ENCODE assay signal across 8 mouse cellular contexts in the genomic region with DNA sequence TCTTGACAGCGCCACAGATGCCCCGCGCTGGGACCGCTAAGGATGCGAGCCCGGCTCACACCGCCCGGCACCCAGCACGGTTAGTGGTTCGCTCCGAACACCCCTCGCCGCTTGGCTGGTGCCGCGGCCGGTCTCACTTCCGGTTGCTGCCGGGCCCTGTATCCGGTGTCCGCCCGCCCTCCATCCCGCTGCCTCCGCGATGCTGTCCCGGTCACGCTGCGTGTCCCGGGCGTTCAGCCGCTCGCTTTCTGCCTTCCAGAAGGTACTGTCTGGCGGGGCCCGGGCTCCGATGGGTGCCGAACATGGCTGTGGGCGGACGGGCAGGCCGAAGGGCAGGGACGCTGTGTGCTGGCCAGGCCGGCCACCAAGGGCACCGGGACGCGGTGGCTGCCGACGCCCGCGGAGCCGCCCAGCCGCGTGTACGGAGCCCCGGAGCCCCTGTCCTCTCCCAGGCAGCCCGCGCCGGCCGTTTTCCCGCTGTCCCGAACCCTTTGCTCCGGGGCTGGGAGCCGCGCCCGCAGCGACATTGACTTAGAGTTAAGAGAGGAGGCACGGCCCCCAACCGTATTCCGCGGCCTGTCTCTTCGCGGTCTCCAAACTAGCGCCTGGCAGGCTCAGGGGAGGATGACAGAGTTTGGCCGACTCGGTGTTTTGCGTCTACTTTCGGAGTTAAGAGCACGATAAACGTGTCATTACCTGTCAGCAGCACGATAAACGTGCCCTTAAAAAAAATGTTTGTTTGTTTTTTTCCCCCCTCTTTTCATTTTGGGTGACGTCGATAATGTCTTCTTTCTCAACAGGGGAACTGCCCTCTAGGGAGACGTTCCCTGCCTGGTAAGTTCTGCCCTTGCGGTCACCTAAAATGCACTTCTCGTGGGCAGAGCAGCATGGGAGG. TPM values are rescaled to one million over a fixed set of nuclear protein-coding genes. Genes with fewer than 3 reads are reported as not detected.
A peak's percentile ranks its signal among the peaks of the same experiment; 100 is the strongest.
DNase-seq lines count a peak whose midpoint lies in the region; ATAC-seq lines count a peak whose summit lies in the region.

A gene (minus strand): TSS at position 62 of the 895 bp plus-strand sequence.
A gene (plus strand): TSS at position 136 of the 895 bp plus-strand sequence.

- H3K27ac ChIP-seq in hindbrain, embryonic 16.5 days (ENCODE audit: low read depth, low read length) = peak within 1 kb of the TSS; percentile 90

- ATAC-seq in hindbrain, embryonic 16.5 days = peak; percentile 98

- WGBS in hindbrain, embryonic 16.5 days = under 1% methylated on average over 82 of the region's 83 CpGs

- peak within 1 kb of the TSS; percentile 86 for H3K4me2 ChIP-seq in hindbrain, embryonic 16.5 days (ENCODE audit: low read length)

- no peaks in the 10 kb centered on the region for H3K9me3 ChIP-seq in hindbrain, embryonic 16.5 days (ENCODE audit: control insufficient read depth, low read length)

- H3K36me3 ChIP-seq in hindbrain, embryonic 16.5 days (ENCODE audit: control insufficient read depth, insufficient read depth, low read length) = peaks cover 5% of the 10 kb centered on the region; the same call in 1 of the 2 replicates

- H3K4me3 ChIP-seq in hindbrain, embryonic 16.5 days (ENCODE audit: low read length) = peak within 1 kb of the TSS; percentile 99

- H3K27me3 ChIP-seq in hindbrain, embryonic 16.5 days (replicated peaks; ENCODE audit: control insufficient read depth, insufficient read depth, low read length) = no peaks in the 10 kb centered on the region

- peaks cover 22% of the 10 kb centered on the region for H3K4me1 ChIP-seq in hindbrain, embryonic 16.5 days (ENCODE audit: control insufficient read depth, insufficient read depth, low read depth, low read length)

- H3K9ac ChIP-seq in hindbrain, embryonic 16.5 days (ENCODE audit: low read depth, low read length) = peak within 1 kb of the TSS; percentile 100

- DNase-seq in ZHBTc4 (ENCODE audit: low read depth, low spot score) = peak; percentile 89
- peak; percentile 77 to 88 for DNase-seq in cerebellum, postnatal 4 days (ENCODE audit: low spot score in 2 of 2)
- DNase-seq in gastrocnemius, adult 18-20 months (ENCODE audit: low spot score) = peak; percentile 89
- DNase-seq in left cerebral cortex, adult 18-20 months (ENCODE audit: low spot score in 2 of 2) = peak; percentile 86 to 92
- DNase-seq in lung, postnatal 4 days = peak; percentile 93 to 94
- DNase-seq in retina, postnatal 1 day = peak; percentile 92
- peak; percentile 89 for DNase-seq in thymus, postnatal 4 days

RNA-seq across cellular contexts. Expression of the first gene that starts in this region (rescaled TPM):
- 1 to 10 TPM; 1.9 to 3.4 TPM for total RNA-seq in gastrocnemius, adult 18-20 months (2021)
- 1.2 and 1.6 TPM in 2 replicates for polyA plus RNA-seq in hindbrain, embryonic 16.5 days (2015; fragmentation: Nextera tagmentation; extraction: Ambion mirVana)
- total RNA-seq in left cerebral cortex, adult 18-20 months (2021) = 1 to 10 TPM in 1 of 2 experiments, under 1 TPM in 1; 1.00 to 2.3 TPM

RNA-seq across cellular contexts. Expression of the second gene that starts in this region (rescaled TPM):
- total RNA-seq in gastrocnemius, adult 18-20 months (2021) = 100 to 1,000 TPM; 263 to 288 TPM
- 122 and 129 TPM in 2 replicates for polyA plus RNA-seq in hindbrain, embryonic 16.5 days (2015; fragmentation: Nextera tagmentation; extraction: Ambion mirVana)
- 100 to 1,000 TPM; 147 to 157 TPM for total RNA-seq in left cerebral cortex, adult 18-20 months (2021)

Comparison
In these comparisons a context has a peak if more than half of its experiments do, and no peak if none do; other contexts are left out.
1. Peak in every context shown above with its lines: DNase-seq, ATAC-seq, H3K4me3 ChIP-seq and H3K27ac ChIP-seq.